8 mouse cellular contexts compared by ENCODE assay signal in the genomic region with DNA sequence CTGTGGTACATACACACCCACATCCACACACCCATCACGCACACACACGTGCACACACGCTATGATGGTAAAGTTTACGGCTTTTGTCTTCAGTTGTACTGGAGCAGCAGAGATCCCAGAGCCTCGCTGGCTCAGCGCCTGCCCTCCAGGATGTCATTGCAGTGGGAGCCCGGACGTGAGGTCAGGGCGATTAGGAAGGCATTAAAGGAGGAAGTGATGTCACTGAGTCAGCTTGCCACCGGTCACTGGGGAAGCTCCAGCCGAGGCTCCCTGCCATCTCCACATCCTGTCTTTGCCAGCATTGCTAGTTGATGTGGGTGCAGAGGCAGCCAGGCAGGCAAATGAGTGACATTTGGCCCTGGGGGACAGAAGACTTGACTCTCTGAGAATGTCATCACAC.
DNase-seq lines count a peak whose midpoint lies in the region; ATAC-seq lines count a peak whose summit lies in the region.

No protein-coding gene starts in this region.

- intact Hi-C loops in gastrocnemius, postnatal 36 days (cut with DNase I): loop anchor here (2.0 kb wide), 1 partner anchor 299 kb away; no protein-coding TSS in a partner anchor

- ATAC-seq in frontal cortex, adult (ENCODE audit: low TSS enrichment): 0 out of 2 replicates have a peak, but pooled peaks have one; percentile 5

- no peak for DNase-seq in frontal cortex, adult 2 months (ENCODE audit: extremely low spot score in 1 of 2, low spot score in 1 of 2)
- peak; percentile 42 to 44 for DNase-seq in gastrocnemius, postnatal 36 days
- DNase-seq in kidney, adult 8-10 months: peak; percentile 54 to 62
- DNase-seq in lung, postnatal 36 days: peak; percentile 83
- DNase-seq in thymus, postnatal 4 days: peak; percentile 52
- DNase-seq in frontal cortex, postnatal 14 days (ENCODE audit: low spot score in 2 of 2): no peak
- no peak for DNase-seq in cerebellum, adult 11 months

Comparison
In these comparisons a context has a peak if more than half of its experiments do, and no peak if none do; other contexts are left out.
1. DNase-seq: peak in gastrocnemius, postnatal 36 days (2 of 2), kidney, adult 8-10 months (2 of 2), lung, postnatal 36 days (single experiment) and thymus, postnatal 4 days (single experiment); none in frontal cortex, adult 2 months (0 of 2), frontal cortex, postnatal 14 days (0 of 2) and cerebellum, adult 11 months (single experiment).